Mouse (Mus musculus) ovary, postnatal 10 days (tissue): Measurements from ENCODE around the gene Amdhd1.
"Not testable (repeated sequence)": the region's sequence is repeated elsewhere in the genome, so short reads cannot be mapped to it uniquely, and the experiment has no call there.

Experiments
- DNase-seq: peaks from one replicate; pipeline ENCODE4 v3.0.0; 2022; ENCODE audit warnings: low spot score

The Amdhd1 gene

DNA sequence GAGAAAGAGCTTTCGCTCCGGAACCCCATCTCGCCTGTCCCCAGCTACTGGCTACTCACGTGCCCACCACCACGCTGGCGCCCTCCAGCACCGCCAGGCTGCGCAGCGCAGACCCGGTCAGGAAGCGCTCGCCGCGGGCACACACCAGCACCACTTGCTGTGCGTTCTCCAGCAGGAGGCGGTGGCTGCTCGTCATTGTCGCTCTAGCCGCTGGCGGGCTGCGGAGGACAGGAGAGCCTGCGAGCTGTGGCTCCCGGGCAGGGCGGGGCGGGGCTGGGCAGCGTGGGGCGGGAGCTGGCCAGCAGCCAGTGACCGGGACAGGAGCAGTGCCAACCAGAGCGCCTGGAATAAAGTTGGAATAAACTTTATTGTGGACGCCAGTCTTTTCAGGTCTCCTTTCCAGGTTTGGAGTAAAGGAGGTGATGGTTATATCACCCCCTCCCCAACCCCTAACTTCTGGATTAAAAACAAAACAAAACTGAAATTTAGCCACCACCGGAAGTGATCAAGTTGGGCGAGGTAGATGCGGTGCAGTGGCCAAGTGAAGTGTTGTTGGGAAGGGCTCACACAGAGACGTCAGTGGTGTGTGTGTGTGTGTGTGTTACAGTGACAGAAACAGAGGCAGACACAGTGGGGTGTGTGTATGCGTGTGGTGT, at the start of gene Amdhd1:
Gene Amdhd1 (minus strand): TSS at position 259 of the 656 bp plus-strand sequence.
- peak; percentile 27 for DNase-seq

DNA sequence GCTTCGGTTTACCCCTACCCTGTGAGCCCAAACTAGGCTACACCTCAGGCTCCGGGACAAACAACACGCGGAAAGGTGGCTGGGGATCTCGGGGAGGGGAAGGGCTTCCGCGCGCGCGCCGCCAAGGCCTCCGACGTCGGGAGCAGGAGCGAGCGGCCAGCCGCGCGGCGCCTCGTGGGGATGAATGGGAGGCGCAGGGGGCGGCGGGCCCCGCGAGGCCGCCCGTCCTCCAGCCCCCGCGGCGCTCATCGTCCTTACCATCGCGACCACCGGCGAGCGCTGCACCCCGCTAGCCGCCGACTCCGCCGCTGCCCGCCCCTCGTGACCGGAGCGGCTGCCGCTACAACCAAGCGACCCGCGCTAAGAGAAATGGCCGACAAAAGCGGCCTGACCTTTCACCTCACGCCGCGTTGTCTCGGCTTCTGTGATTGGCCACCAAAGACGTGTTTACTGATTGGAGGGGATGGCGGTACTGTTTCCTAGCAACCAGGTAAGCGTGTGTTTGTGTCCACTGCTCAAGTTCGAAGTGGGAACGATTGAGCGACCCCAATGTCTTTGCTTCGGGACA, 49.5 kb upstream of the Amdhd1 start, which contains the start of gene Snrpf:
Gene Snrpf (minus strand): TSS at position 426 of the 568 bp plus-strand sequence.
- DNase-seq, result peak; percentile 92

DNA sequence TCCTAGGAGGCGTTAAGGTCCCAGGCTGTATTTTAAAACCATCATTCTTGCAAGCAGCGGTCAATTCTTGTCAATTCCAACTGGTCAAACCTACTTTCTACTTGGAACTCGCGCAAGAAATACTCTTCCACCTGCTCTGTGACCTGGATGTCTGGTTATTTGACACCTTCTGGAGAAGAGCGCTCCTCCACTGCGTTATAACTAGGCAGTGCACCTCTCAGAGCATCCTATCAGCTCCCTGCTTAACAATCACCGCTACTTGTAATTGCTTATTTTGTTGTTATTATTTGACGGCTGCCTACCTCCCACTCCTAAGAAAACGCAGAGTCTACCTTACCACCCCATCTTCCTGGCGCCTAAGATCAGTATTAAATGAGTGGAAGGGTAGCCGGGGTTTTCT, 49.0 kb upstream of the Amdhd1 start:
- no peak for DNase-seq

DNA sequence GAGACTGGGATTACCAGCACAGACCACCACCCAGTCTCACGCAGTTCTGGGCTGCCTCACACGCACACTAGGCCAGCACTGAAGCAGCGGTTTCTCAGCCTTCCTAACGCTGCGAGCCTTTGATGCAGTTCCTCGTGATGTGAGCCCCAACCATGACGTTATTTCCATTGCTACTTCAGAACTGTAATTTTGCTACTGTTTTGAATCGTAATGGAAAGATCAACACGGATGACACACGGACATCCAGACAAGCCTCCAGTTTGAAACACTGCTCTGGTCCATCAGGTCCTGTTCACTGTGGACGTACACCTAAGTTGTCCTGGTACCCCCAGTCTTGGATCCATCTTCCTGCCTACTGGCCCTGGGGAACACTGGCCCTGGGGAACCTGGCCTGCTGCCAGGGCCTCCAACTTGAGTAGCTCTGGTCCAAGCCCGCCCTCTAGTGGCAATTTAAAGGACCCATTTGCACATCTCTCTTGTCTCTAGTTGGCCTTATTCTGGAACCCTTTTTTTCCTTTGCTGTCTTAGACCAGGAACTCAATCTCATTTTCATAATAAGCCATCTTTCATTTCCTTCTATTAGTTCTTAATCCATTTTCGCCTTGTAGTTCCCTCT, 37.5 kb upstream of the Amdhd1 start:
- DNase-seq, result peak; percentile 10

DNA sequence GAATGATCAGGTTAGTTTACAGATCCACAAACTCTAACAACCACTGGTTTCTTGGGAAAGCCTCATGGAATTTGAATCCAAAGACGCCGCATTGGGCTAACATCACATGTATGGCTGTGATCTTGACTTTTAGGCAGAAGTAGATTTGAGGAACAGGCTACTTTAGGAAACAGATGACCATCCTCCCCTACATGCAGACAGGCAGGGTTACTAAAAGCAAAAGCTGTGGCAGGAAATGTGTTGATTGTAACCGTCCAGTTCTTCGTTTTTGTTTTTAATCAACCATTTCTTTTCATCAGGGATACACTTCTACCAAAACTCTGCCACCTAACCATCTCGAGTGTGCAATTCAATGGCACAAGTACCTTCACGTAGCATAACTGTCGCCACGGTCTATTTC, 36.1 kb upstream of the Amdhd1 start:
- no peak for DNase-seq

DNA sequence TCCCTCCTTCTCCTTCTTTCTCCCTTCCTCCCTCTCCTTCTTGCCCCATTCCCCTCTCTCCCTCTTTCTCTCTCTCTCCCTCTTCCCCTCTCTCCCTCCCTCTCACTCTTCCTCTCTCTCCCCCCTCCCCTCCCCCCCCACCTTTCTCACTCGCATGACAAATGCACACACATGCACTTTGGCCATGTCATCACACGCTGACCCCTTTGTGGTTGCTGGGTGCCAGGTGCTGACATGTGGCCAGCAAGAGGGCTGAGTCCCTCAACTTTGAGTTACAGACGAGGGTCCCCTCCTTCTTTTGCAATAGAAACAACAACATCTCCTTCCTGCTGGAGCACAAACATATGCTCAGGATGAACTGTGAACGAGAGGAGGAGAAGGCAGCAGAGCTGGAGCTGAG, 35.1 kb upstream of the Amdhd1 start:
- no peak for DNase-seq

DNA sequence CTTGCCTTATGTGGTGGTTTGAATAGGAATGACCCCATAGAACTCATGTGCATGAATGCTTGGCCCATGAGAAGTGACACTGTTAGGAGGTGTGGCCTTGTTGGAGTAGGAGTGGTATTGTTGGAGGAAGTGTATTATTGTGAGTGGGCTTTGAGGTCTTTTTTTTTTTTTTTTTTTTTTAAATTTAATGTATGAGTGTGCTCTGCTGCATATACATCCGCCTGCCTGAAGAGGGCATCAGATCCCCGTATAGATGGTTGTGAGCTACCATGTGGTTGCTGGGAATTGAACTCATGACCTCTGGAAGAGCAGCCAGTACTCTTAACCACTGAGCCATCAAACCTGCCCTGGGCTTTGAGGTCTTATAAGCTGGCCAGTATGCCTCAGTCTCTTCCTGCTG, 32.4 kb upstream of the Amdhd1 start:
- DNase-seq, result no peak

DNA sequence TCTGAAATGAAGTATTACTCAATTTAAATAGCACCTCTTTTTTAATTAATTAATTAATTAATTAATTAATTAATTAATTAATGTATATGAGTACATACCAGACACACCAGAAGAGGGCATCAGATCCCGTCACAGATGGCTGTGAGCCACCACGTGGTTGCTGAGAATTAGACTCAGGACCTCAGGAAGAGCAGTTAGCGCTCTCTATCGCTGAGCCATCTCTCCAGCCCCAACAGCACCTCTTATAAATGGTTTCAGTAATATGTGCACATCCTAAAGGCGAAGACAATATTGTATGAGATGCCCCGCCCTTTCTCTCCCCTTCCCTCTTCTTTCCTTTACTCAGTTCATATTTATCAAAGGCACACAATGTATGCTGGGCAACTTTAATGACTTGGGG, 28.8 kb upstream of the Amdhd1 start:
- DNase-seq, result no peak

DNA sequence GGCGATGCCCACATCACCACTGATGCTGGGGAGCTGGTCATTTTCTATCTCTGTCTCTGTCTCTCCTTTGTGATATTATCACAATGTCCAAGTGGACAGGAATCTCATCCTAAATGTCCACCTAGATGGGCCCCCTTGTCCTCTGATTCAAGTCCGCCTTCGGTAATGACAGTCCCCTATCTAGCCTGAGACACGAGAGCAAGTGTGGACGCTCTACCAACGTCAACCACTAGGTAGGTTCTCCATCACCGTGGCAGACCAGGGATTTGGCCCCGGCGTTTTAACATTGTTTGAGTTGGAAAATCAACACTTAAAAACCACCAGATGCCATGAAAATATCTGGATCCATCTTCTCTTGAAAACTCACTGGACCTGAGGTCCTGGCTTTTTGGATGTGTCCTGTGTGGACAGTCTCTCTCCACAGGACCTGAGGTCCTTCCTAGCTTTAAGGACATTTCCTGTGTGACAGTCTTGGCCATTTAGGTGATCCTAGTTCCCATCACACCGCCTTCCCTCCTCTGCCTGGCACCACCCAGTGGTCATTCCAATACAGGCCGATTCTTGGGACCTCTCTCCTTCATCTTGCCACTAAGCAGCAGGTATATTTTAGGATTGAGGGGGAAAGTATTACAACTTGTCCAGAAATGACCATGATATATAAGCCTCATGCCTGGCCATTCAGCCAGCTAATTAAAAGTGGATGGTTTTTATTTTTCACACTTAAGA, 28.2 kb upstream of the Amdhd1 start:
- DNase-seq, result no peak

DNA sequence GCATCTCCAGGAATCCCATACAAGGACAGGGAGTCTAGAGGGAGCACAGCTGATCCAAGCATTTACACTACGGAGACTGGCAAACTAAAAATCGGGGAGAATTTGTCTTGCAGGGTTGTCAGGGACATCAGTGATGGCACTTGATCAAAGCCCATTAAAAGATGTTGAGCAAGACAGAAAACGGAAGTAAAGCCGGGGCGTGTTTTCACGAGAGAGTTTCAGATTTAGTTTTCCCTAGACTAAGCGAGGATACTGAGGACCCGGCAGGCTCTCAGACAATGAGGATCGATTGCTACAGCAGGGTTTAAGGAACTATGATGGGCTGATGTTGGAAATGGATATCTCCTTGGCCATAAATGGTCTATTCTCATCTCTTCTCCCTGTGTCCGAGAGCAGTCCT, 27.2 kb upstream of the Amdhd1 start:
- no peak for DNase-seq

DNA sequence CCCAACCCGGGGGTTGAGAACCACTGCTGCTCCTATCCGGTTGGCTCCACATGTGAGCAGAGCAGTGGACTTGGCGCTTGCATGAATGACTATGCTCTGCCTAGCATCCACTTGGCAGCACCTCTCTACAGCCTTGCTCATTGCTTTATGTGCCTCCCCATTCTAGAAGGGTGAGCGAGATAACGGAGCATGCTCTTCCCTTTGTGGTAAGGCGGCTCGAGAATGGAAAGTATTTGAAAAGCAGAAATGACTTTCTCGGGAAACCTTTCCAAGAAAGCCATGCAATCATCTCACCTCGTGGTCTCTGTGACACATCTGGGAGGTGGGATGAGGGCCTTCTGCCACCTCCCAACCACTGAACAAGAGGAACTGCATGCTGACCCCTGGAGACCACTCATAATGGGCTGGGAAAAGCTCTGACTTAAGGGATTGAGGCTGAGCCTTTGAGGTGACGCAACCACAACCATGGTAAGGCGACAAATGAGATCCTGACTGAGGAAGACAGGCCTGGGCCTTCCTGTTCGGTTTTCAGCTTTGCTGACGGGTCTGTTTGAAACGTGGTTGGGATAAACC, 24.8 kb upstream of the Amdhd1 start:
- DNase-seq, result no peak

DNA sequence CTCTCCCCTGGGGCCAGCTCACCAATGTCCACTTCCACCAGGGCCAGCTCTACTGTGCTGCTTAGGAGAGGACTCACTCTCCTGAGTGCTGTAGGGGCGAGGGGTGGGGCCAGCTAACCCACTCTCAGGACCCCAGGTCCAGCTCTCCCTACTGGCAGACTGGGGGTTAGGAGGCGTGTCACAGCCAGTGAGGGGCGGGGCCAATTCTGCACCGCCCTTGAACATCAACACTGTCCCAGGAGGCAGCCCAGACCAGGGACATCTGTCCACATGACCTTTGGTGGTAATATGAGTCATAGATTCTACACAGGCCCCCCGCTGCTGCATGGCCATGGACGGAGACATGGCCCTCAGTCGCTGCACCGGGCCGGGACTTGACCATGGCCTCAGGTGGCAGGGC, 20.0 kb upstream of the Amdhd1 start:
- DNase-seq, result no peak

DNA sequence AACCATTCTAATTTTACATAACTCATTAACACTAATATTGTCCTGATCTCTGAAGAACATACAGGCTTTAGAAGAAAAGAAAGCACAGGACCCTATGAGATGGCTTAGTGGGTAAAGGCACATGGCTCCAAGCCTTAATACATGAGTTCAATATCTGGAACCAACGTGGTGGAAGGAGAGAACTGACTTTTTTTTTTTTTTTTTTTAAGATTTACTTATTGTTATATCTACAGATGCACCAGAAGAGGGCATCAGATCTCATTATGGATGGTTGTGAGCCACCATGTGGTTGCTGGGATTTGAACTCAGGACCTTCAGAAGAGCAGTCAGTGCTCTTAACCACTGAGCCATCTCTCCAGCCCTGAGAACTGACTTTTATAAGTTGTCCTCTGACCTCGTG, 18.1 kb upstream of the Amdhd1 start:
- not testable (repeated sequence) for DNase-seq

DNA sequence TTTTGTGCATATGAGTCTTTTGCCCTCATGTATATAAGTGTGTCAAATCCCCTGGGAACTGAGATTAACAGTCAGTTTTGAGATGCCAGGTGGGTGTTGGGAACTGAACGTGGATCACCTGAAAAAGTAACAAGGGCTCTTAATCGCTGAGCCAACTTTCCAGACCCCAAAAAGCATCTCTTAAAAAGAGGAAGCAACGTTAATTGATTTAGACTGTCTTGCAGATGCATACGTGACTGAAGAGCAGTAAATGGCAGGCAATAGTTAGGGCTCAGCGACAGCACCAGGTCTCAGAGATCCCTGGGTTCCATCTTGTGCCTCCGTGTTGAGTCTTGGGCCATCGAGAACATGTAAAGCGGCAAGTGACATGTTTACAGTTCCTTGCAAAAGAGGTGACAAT, 12.8 kb upstream of the Amdhd1 start:
- DNase-seq, result no peak

DNA sequence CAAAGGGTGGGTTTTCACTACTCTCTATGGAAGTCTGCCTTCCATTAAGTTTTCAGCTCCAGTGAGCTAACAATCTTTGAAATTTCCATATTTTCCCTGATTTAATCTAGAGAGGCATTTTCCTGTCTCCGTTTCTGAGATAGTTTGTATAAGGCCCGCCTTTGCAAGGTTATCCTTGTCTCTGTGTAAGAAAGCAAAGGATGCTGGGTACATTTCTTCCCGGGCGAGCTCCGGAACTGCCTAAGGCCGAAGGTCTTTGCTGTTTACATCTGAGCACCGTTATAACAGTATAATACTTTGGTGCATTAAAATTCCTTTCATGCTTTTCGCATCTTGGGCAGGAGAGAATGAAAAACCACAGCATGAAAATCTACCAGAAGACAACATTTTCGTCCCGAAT, 10.0 kb upstream of the Amdhd1 start:
- DNase-seq, result no peak

DNA sequence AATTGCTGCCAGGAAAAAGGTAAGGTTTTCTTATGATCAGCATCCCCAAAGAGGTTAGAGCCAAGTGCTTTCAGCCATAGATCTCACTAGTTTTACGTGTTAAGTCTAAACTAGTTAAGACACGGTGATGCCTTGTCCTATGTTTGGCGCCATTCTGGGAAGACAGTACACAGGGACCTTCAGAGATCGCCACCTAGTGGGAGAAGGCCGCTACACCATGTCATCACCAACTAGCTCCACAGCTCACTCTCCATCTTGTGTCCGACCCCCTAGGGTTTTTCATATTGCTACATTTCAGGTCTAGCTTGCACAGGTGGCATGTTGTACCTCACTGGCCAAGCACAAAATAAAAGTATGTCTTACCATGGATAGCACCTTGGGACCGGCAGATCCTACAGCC, 9.2 kb upstream of the Amdhd1 start:
- peak; percentile 37 for DNase-seq

DNA sequence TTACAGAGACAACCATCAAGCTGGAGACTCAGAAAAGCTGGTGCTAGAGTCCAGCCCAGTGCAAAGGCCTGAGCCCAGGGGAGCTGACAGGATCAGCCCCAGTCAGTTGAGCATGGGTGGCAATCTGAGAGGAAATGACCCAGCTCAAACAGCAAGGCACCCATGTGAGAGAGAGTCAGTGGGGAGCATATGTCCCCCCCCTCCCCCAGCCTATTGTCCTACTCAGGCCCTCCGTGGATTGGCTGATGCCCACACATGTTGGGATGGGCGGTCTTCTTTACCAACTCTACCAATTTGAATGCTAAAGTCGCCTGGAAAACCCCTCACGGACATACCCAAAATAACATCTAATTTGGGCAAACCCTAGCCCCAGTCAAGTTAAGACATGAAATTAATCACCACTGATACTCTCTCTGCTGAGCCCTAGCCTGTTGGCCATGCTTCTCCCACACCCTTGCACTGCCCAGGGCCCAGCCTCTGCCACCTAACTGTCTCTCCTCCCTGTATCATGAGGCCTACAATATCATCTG, 8.0 kb upstream of the Amdhd1 start:
- DNase-seq, result no peak

DNA sequence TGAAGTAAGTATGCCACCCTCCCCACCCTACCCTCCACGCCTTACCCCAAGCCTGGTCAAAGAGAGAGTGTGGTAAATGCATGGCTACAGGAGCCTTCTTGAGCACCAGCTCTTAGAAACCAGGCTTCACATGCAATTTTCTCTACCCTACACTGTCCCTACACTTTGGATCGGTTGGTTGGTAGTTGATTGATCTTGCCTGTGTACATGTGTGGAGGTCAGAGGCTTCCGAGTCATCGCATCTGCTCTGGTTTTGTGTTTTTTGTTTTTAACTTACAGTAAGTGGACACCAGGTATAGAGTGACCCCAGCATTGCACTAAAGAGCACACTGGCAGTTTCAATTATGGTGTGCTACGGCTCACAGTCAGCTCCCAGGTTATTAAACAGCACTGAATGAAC, 4.3 kb upstream of the Amdhd1 start:
- no peak for DNase-seq

DNA sequence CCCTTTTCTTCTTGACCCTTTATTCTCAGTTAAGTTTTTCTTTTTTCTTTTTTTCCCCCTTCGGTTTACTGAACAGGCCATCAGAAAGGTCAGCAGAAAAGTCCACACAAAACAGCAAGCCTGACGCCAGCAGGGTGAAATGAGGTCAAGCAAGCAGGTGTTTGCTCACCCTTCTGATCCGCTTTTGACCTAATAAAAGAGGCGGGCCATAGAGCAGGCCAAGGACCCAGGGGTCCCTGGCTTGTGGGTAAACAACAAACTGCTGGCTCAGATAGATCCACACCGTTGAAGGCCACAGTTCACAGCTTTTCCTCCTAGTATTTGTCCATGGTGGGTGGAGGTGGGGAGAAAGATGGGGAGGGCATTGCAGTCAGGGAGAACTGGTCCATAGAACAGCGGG, 3.3 kb upstream of the Amdhd1 start:
- DNase-seq, result no peak

DNA sequence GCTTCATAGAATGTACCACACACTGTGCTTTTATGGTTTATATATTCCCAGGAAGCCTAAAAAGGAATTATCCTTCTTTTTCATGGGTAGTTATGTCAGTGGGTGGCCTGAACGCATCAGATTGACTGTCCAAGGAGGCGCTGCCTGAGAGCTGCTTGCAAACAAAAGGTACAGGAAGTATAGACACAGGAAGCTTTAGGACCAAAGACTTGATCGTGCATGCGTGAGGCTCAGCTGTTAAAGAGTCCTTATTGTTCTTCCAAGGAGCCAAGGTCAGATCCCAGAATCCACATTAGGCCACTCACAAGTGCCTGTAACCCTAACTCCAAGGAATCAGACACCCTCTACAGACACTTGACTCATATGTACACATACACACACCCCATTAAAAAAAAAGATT, 2.5 kb upstream of the Amdhd1 start:
- no peak for DNase-seq

DNA sequence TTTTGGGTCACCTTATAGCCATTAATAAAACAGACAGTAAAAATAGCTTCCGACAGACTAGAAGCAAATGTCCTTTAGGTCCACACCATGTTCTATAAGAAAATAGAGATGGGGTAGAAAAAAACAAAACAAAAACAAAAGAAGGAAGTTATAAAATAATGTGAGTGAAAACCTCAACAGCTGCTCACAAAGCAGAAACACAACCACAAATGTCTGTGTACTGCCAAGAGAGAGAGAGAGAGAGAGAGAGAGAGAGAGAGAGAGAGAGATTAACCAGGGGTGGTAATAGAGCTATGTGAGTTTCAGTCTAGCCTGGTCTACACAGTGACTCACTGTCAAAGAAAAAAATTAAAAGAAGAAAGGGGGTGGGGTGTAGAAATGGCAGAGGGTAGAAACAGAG, 1.8 kb upstream of the Amdhd1 start:
- no peak for DNase-seq

DNA sequence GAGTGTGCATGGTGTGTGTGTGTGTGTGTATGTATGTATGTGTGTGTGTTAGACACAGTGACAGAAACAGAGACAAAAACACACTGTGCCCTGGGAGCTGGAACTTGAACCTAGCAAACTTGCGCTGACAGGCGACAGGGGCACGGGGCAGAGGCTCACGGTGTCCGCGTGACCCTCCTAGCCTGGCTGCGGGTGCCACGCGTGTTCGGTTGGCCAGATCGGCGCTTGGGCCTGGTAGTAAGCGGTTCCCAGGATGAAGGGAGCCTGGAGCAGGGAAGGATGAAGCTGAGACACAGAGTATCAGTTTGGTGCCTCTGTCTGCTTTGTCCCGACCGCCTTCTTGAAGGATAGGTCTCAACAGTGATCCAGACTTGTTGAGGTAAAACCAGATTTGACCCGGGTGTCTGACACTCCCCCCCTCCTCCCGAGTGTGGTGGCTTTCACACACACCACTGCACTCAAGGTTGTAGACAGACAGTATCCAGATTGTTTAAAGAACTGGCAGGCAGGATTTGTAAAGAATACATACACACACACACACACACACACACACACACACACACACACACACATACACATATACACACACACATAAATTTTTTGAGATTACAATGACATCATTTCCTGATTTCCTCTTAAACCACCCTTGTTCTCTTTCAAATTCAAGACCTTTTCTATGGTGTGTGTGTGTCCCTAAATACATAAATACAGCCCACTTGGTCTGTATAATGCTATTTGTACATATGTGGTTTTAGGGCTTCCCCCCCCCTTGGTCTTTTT, 788 bp upstream of the Amdhd1 start, which contains the start of gene Ccdc38:
Gene Ccdc38 (plus strand): TSS at position 202 of the 780 bp plus-strand sequence.
- no peak for DNase-seq
